Mouse (Mus musculus) T-helper 17 cell (primary cell): ENCODE measurements around the gene Vwc2l.

ENCODE experiments used
- in situ Hi-C, 2 experiments: fragments of 300-600 bp; cut with MboI, MseI; formaldehyde crosslinking; loops; 1 replicate in 1 of 2; 2 replicates in 1 of 2; pipeline ENCODE4 v1.15.1; 2025; ENCODE audit warnings: high pct_unique_total_duplicates in 2 of 2

The Vwc2l gene

GRCm38 (mm10) chr1:70907366-70907765, 181.9 kb downstream of the Vwc2l start:
- in situ Hi-C loops = loop anchor here in 1 of 2 experiments (10.0 kb wide), 1 partner anchor 983 kb away; no protein-coding TSS in a partner anchor

GRCm38 (mm10) chr1:70911235-70911634, 185.7 kb downstream of the Vwc2l start:
- in situ Hi-C loops = no loop called here

DNA sequence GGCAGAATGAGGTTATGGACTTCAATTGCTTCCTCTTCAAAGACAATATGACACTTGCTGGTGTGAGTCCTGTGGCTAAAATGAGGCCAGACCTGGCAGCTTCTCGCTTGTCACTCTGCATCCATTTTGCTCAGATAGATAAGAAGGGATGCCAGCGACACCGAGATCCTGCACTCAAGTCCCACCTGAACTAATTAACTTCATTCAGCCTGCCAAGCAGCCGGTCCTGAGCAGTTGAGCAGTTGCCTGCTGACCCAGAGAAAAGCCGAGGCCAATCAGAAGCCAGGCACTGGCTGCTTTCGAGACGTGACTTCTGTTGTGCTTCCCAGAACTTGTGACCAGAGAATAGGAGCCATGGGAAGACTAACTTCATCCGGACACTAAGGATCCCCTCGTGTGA, 187.6 kb downstream of the Vwc2l start:
- in situ Hi-C loops = no loop called here

DNA sequence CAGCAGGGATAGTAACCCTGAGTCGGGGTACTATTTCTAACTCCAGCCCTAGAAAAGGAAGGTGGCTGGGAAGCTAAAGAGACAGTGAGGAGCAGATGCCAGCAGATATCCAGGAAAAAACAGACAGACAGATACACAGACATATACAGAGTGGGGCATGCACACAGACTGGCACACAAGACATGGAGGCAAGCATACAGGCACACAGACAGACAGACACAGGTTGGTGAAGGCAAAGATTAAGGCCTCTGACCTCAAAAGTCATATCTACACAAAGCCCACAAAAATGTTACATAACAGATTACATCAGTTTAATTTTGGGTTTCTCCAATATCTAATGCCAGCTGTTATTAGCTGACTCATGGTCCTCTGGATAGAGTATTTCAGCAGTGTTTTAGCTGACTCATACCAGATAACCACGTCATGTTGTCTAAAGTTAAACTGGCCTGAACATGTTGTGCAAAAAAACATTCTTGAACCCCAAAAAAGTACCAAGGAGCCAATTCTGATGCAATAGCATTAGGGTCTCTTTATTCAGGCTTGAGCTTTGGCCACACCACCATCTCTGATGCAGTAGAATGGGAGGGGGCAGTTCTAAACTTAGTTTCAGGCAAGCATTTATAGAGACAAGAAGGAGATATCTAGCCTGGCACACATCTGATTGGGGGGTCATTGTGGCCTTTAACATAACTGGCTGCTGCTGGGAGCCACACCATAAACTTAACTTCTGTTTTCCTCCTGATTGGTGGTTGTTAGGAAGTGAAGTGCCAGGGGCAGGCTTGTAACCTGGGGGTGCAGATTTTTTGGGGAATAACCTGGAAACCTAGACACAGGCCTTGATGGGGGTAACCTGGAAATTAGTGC, 192.9 kb downstream of the Vwc2l start:
- in situ Hi-C loops = no loop called here

DNA sequence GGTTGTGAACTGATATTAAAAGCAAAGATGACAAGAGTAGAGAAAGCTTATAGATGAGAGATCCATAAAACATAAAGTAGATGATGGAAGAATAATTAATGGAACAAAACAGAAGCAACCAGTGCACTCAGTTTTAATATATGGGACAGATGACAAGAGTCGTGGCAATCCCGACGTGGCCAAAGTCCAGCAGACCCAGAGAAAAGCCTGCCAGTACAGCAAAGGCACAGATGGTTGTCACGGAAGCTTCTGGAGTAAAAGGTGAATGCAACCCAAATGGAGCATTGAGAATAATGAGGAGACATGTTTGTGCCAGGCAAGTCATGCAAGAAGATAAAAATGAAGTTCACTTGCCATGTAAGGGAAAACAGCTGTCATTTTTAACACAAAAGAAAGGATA, 207.5 kb downstream of the Vwc2l start:
- in situ Hi-C loops = no loop called here
